Mouse (Mus musculus) macrophage (primary cell): ENCODE measurements around the gene Abcc3. TPM values are rescaled to one million over a fixed set of nuclear protein-coding genes. Genes with fewer than 3 reads are reported as not detected.

Experiments
- H3K27ac ChIP-seq: fragments of 350-480 bp; formaldehyde crosslinking; 2 replicates; pipeline ENCODE4 v1.9.0; 2021
- H3K36me3 ChIP-seq: fragments of 350-480 bp; formaldehyde crosslinking; 2 replicates; pipeline ENCODE4 v1.9.0; 2021; ENCODE audit errors: inconsistent target
- H3K4me3 ChIP-seq: fragments of 350-480 bp; formaldehyde crosslinking; 2 replicates; pipeline ENCODE4 v1.9.0; 2021; ENCODE audit errors: inconsistent target
- H3K79me2 ChIP-seq: fragments of 350-480 bp; formaldehyde crosslinking; 2 replicates; pipeline ENCODE4 v1.9.0; 2021; ENCODE audit errors: inconsistent target
- WGBS: methylation state at CpG from one replicate; pipeline ENCODE4 v1.1.7; 2026; ENCODE audit warnings: inconsistent platforms; ENCODE audit not compliant: missing documents; 5-methylcytosine and 5-hydroxymethylcytosine counted together
- polyA plus RNA-seq: library from polyadenylated mRNA; stranded (reverse); fragments of 250-400 nt; gene quantifications from 3 replicates; pipeline ENCODE4 v1.2.4, GENCODE M21; 2018; ENCODE audit warnings: inconsistent platforms

The Abcc3 gene
- polyA plus RNA-seq, 1 experiment from 2014 or later = 91.2 TPM

DNA sequence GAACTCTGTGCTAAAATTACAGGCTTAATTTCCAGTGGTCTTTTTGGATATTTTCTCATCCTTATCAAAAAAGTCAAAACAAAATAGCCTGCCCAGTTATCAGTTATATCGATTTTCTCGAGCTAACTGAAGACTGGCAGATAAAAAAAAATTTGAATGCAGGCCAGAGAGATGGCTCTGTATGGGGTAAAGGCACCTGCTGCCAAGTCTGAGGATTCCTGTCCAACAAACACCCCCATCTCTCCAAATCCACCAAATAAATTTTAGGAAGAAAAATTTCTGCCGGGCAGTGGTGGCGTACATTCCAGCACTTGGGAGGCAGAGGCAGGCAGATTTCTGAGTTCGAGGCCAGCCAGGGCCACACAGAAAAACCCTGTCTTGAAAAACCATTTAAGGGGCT is 74.7 kb downstream of the Abcc3 start:
- WGBS = 80% methylated on average over 5 of the region's 5 CpGs
- Histone ChIP-seq H3K4me3 (no peak overlapping the region; the same call in 1 of the 2 replicates), H3K79me2 (peaks cover 83% of the 10 kb centered on the region), H3K36me3 (no peaks in the 10 kb centered on the region), H3K27ac (peak overlapping the region; percentile 64)

DNA sequence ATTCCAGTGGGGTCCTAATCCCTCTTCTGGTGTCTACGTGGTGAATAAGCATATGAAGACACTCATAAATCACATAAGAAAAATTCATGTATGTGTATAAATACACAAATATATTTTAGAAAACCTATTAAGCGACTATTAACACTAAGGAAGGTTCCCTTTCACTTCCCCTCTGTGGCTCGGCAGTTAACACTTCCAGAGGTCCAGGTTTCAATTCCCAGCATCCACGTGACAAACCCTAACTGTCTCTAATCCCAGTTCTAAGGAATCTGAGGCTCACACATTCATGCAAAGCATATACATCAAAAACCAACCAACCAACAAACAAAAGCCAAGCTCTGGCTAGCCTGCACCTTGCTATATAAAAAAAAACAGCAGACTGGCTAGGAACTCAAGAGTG is 75.3 kb downstream of the Abcc3 start:
- WGBS = 18% methylated on average over 4 of the region's 4 CpGs
- peak overlapping the region; percentile 7; the same call in 1 of the 2 replicates for H3K4me3 ChIP-seq
- no peaks in the 10 kb centered on the region for H3K36me3 ChIP-seq
- H3K27ac ChIP-seq = peak overlapping the region; percentile 64
- H3K79me2 ChIP-seq = peaks cover 88% of the 10 kb centered on the region

DNA sequence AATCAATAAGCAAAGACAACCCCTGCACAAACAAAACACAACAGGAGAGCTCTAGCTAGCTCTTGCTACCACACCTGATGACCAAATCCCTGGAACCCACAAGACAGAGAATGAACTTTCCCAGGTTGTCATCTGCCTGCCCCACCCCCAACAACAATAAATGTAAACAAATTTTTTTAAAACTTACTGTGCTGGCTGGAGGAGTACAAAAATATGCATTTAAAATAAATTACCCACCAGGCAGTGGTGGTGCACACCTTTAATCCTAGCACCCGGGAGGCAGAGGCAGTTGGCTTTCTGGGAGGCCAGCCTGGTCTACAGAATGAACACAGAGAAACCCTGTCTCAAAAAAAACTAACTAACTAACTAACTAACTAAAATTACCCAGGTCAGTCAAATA is 75.8 kb downstream of the Abcc3 start:
- Histone ChIP-seq H3K4me3 (peak overlapping the region; percentile 7; the same call in 1 of the 2 replicates), H3K79me2 (peaks cover 93% of the 10 kb centered on the region), H3K27ac (peak overlapping the region; percentile 64), H3K36me3 (no peaks in the 10 kb centered on the region)
- 58% methylated on average over 1 of the region's 1 CpGs for WGBS

DNA sequence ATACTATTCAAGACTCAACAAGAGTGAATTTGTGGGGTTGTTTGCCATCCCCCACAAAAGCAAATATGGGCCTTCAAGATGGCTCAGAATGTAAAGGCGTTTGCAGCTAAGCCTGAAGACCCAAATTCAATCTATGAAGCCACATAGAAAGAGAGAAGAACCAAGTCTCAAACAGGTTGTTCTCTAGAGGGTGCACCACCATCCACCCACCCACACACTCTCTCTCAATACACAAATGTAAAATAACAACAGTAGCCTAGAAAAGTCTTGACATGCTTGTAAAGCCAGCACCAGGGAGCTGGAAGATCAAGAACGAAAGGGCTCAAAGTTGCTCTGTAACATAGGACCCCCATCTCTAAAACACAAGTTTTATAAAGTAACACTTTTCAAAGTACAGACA is 76.3 kb downstream of the Abcc3 start:
- Histone ChIP-seq H3K79me2 (peaks cover 98% of the 10 kb centered on the region), H3K4me3 (no peak overlapping the region), H3K27ac (no peak overlapping the region), H3K36me3 (no peaks in the 10 kb centered on the region)
- WGBS = 100% methylated on average over 2 of the region's 2 CpGs

DNA sequence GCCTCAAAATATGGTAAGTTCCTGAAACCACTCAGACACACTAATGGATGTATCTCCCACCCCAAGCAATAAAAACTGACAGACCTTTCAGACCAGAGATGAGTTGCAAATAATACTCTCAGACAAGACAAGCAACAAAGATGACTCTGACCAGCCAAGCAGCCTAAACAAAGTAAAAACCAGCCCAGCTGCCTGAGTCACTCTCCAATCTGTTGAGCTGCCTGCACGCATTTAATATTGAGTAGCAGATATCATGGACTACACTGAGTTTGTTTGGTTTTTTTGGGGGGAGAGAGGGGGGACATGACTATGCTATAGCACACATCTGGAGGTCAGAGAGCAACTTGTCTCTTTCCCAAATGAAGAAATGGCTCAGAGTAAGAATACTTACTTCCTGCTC is 77.5 kb downstream of the Abcc3 start:
- H3K79me2 ChIP-seq = peaks cover 100% of the 10 kb centered on the region
- WGBS = 100% methylated on average over 1 of the region's 1 CpGs
- 0 out of 2 replicates have a peak overlapping the region, but pooled peaks have one; percentile 7 for H3K27ac ChIP-seq
- H3K4me3 ChIP-seq = no peak overlapping the region
- no peaks in the 10 kb centered on the region for H3K36me3 ChIP-seq

DNA sequence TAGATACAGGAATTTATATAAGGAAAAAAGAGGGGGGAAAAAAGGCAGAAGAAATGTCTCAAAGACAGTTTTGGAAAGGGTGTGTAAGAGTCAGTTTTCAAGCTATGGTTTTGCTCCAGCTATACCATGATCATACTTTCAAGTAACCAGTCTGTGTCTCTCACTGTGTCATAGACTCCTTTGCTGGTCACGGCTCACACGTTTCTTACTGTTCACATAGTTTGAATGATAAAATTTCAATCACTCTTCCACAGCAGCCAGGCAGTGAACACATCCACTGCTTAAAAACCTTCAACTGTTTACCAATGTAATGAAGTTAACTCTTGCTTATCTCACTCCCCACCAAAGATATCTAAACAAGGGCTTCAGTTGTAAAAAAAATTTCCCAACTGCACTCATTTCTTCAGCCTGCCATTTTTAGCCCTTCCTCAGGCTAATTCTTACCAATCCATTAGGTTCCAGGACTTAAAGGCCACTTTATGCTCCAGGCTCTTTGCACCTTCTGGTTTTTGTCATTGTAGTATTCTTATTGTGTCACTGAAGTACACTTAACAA is 78.6 kb downstream of the Abcc3 start:
- Histone ChIP-seq H3K36me3 (peaks cover 2% of the 10 kb centered on the region; the same call in 1 of the 2 replicates), H3K4me3 (no peak overlapping the region), H3K79me2 (peaks cover 100% of the 10 kb centered on the region), H3K27ac (no peak overlapping the region)
- 95% methylated on average over 2 of the region's 2 CpGs for WGBS

DNA sequence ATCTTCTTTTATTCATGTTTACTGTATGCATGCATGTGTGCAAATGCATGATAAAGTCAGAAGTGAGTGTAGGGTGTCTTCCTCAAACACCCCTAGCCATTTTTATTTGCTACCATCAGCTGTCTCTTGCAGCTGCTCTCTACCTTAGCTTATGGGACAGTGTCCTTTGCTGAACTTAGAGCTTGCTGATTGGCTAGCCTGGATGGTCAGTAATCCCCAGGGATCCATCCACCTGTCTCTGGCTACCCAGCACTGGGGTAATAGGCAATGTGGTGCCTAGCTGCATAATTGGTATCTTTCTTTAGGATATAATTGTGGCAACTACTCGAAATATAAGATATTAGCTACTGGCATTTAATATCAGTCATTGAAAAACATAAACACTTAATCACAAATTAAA is 80.1 kb downstream of the Abcc3 start:
- Histone ChIP-seq H3K79me2 (peaks cover 100% of the 10 kb centered on the region), H3K27ac (no peak overlapping the region), H3K36me3 (peaks cover 16% of the 10 kb centered on the region; the same call in 1 of the 2 replicates), H3K4me3 (no peak overlapping the region)
- WGBS = 86% methylated on average over 1 of the region's 1 CpGs

DNA sequence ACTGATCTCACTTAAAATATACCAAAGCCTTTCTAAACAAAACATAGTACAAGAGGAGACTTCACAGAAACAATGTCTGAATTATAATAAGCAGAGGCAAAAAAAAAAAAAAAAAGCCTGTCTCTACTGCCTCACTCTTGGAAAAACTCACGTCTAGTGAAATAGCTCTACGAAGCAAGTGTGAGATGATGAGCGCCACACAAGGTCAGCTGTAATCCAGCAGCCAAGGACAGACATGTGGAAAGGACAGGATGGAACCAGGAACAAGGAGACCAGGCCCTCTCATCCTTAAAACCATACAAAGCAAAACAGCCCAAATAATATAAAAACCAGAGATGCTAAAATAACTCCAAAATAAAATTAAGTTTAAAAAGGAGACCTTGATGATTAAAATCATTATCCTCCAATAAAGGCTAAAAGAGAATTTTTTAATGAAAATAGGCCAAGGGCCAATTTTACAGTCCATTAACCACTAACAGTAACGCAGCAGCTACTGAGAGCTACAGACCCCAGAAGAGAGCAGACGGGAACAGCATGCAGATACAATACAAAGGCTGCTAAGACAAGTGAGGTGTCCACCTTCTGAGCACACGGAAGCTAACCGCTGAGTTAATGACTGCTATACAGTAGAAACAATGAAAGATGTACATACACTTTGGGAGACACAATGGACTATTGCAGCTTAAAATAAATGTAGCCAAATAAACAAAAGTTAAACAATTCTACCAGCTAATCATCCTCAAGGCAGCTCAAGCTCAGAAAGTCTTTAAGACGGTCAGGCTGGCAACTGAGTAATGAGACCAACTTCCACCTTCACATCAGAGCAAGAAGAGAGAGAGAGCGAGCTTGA is 97.6 kb downstream of the Abcc3 start:
- 91% methylated on average over 9 of the region's 9 CpGs for WGBS
- H3K27ac ChIP-seq = no peak overlapping the region
- no peak overlapping the region for H3K4me3 ChIP-seq
- peaks cover 34% of the 10 kb centered on the region; the same call in 1 of the 2 replicates for H3K79me2 ChIP-seq
- H3K36me3 ChIP-seq = peaks cover 96% of the 10 kb centered on the region

Other genes starting within 250 kb of the Abcc3 start
- 11.5 to 13.3 TPM (median 11.7 TPM) in 3 replicates for gene Tob1, start 181.5 kb downstream of the Abcc3 start, polyA plus RNA-seq
- not detected in 3 replicates for gene Wfikkn2, start 147.0 kb downstream of the Abcc3 start, polyA plus RNA-seq
- not detected in 3 replicates for gene Gm21885, start 111.1 kb downstream of the Abcc3 start, polyA plus RNA-seq
- gene Luc7l3, start 71.0 kb downstream of the Abcc3 start, polyA plus RNA-seq = 57.8 to 99.2 TPM (median 95.9 TPM) in 3 replicates
- gene Ankrd40, start 65.0 kb downstream of the Abcc3 start, polyA plus RNA-seq = 51.9 to 117 TPM (median 63.5 TPM) in 3 replicates
- not detected in 3 replicates for gene Cacna1g, start 81.2 kb upstream of the Abcc3 start, polyA plus RNA-seq
- not detected in 3 replicates for gene Spata20, start 93.2 kb upstream of the Abcc3 start, polyA plus RNA-seq
- gene Epn3, start 107.0 kb upstream of the Abcc3 start, polyA plus RNA-seq = not detected in 3 replicates
- 0.11 to 0.23 TPM in 2 of 3 replicates, not detected in the other for gene Mycbpap, start 128.7 kb upstream of the Abcc3 start, polyA plus RNA-seq
- 2.5 to 4.1 TPM (median 3.0 TPM) in 3 replicates for gene Rsad1, start 156.3 kb upstream of the Abcc3 start, polyA plus RNA-seq
- gene Chad, start 172.1 kb upstream of the Abcc3 start, polyA plus RNA-seq = not detected in 3 replicates
- 8.6 to 26.2 TPM (median 15.8 TPM) in 3 replicates for gene Acsf2, start 208.9 kb upstream of the Abcc3 start, polyA plus RNA-seq
- gene Lrrc59, start 236.8 kb upstream of the Abcc3 start, polyA plus RNA-seq = 83.8 to 180 TPM (median 108 TPM) in 3 replicates